Mouse (Mus musculus): ENCODE results near the gene Gm45785. TPM values are rescaled to one million over a fixed set of nuclear protein-coding genes. Genes with fewer than 3 reads are reported as not detected.

Gm45785 gene
- polyA plus RNA-seq, 1 experiment: not detected

DNA sequence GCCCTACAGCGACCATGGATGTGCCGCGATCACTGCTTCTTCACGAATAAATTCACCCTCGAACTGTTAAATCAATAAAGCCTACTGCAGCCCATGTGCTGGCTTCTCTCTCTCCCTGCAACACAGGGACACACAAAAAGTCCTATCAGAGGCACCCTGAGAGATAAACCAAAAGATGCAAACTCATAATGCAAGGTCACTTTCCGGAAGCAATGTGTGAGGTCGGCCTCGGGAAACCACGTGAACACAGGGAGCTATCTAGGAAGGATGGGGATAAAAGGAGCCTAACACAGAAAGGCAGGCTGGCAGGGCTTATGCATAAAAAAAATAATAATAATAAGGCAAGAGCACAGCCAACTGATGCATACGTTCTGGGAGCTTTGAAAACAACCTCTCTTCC, 9.5 kb downstream of the Gm45785 start:
- Histone ChIP-seq H3K4me3 (replicated peaks) (peak overlapping the region; percentile 83), H3K27me3 (replicated peaks) (peaks cover 30% of the 10 kb centered on the region), H3K4me1 (peaks cover 59% of the 10 kb centered on the region), H3K9me3 (no peaks in the 10 kb centered on the region), H3K36me3 (replicated peaks; ENCODE audit: low read length) (peaks cover 15% of the 10 kb centered on the region)
- TF ChIP-seq FLI1 (IDR thresholded peaks at IDR 0.05; ENCODE audit: low read length): no peak
- TF ChIP-seq GATA1 (IDR thresholded peaks at IDR 0.05; ENCODE audit: borderline replicate concordance, low read length): no peak

DNA sequence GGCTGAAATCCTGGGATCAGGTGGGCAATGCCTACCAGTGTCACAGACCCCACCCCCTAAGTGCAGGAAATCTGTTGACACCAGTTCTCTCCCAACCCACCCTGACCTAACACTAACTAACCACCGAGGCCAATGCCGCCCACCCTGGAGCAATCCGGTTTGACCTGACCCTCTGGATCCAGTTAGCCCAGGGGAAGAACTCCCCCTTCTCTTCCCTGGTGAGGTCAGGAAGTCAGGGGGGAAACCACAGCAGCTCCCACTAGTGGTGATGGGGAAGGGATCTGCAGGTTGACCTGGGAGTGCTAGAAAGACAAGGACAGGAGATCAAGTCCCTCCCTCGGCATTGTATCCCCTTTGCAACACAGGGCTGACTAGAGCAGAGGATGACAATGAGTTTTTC, 10.4 kb downstream of the Gm45785 start:
- Histone ChIP-seq H3K27me3 (replicated peaks) (peaks cover 40% of the 10 kb centered on the region), H3K9me3 (no peaks in the 10 kb centered on the region), H3K4me3 (replicated peaks) (peak overlapping the region; percentile 15), H3K4me1 (peaks cover 57% of the 10 kb centered on the region), H3K36me3 (replicated peaks; ENCODE audit: low read length) (peaks cover 7% of the 10 kb centered on the region)
- TF ChIP-seq FLI1 (IDR thresholded peaks at IDR 0.05; ENCODE audit: low read length): no peak
- TF ChIP-seq GATA1 (IDR thresholded peaks at IDR 0.05; ENCODE audit: borderline replicate concordance, low read length): no peak

DNA sequence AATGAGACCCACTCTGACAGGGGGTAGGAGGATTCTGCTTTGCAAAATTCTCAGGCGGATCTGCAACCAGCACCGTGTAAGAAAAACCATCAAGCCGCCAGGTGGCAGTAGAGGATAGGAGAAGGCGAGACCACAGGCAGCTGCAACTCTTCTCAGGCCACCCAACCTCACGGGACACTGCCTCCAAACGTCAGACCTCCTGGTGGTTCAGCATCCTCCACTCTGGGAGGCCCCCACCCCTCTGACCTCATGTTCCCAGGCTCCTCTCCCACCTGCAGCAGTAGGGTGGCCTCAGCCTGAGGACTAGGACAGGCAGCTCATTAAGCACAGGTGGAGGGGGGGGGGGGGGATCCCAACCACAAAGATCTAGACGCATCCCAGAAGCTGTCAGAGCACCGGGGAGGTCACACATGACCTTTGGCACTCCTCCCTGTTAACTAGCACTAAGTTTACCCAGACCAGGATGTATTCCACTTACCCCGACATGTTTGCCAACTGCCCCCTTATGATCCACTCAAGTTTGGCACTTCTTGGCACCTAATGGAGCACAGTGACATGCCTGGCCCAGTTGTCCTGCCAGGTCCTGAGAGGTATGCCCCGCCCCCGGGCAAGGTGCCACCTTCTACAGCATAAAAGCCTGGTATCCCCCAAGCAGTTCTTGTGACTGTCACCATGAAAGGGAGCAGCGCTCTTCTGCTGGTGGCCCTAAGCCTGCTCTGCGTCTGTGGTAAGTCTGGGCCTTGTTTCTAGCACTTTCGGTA, 11.0 kb downstream of the Gm45785 start, which contains the start of gene Scgb1c1:
Scgb1c1 (plus strand) TSS at position 643 of the 761 bp plus-strand sequence.
- H3K27me3 ChIP-seq (replicated peaks): peaks cover 46% of the 10 kb centered on the region
- H3K4me1 ChIP-seq: peaks cover 51% of the 10 kb centered on the region
- peak within 1 kb of the TSS; percentile 83 for H3K4me3 ChIP-seq (replicated peaks)
- no peaks in the 10 kb centered on the region for H3K9me3 ChIP-seq
- no peak for TF ChIP-seq GATA1 (IDR thresholded peaks at IDR 0.05; ENCODE audit: borderline replicate concordance, low read length)
- TF ChIP-seq FLI1 (IDR thresholded peaks at IDR 0.05; ENCODE audit: low read length): no peak
- peaks cover 1% of the 10 kb centered on the region for H3K36me3 ChIP-seq (replicated peaks; ENCODE audit: low read length)

DNA sequence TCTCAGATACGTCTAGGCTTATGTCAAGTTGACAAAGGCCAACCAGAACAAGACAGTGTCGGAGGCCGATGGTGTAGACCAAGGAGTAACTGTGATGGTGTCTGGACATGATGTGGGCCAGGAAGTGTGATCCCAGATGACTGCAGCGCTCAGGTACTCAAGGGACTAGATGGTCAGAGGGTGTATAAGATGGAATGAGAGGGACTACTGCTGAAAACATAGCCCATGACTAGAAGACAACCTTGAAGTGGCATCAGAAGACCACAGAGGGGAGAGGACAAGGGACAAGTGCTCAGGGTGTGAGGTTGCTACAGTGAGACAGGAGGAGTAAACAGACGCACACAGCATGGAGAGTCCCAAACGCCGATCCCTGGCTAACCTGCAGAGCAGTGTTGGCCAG, 12.3 kb downstream of the Gm45785 start:
- H3K27me3 ChIP-seq (replicated peaks): peaks cover 57% of the 10 kb centered on the region
- H3K36me3 ChIP-seq (replicated peaks; ENCODE audit: low read length): no peaks in the 10 kb centered on the region
- no peak for TF ChIP-seq GATA1 (IDR thresholded peaks at IDR 0.05; ENCODE audit: borderline replicate concordance, low read length)
- no peak for TF ChIP-seq FLI1 (IDR thresholded peaks at IDR 0.05; ENCODE audit: low read length)

DNA sequence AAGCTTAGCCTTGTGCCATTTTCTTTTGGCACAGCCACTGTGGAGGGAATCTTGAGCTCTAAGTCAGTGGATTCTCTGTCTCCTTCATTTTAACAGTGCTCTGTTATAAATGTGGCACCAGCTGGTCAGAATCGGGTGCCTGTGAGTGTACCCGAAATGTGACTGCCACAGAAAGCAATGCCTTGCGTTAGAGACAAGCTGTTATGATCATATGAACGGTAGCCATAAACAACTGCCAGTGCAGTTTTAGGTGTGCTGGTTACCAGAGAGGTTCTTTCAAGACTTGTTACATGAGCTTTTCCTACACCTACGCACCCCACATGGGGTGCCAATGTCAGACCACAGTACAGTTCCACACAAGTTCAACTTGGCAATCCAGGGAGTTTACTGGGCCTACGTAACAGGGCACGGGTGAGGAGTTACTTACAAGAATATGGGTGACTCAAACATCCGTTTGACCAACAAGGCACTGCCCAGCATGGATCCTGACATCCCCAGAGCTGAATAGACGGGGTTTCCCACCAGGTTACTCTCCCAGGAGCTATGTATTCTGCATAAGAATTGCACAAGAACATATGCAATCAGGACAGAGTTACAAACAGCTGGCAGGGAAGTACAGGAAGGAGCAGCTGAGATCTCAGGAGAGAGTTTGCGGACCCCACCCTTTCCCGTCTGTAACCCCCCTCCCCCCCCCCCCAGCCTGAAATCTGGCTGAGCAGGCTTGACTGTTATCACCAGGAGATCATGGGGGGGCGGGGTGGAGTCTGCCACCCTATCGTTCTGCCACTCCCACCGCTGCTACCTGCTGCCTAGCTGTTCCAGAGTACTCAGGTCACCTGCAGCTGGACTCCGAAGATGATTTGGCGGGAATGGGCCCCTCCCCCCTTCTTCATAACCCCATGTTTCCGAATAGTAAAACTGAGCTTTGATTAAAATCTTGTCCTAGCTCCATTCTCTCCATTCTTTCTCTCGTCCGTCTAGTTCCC, 15.1 kb downstream of the Gm45785 start:
- Histone ChIP-seq H3K36me3 (replicated peaks; ENCODE audit: low read length) (no peaks in the 10 kb centered on the region), H3K27me3 (replicated peaks) (peaks cover 76% of the 10 kb centered on the region), H3K4me3 (replicated peaks) (no peak overlapping the region), H3K9me3 (no peaks in the 10 kb centered on the region), H3K4me1 (peaks cover 34% of the 10 kb centered on the region)
- TF ChIP-seq FLI1 (IDR thresholded peaks at IDR 0.05; ENCODE audit: low read length) (no peak), GATA1 (IDR thresholded peaks at IDR 0.05; ENCODE audit: borderline replicate concordance, low read length) (no peak)

More for the DNA sequence above, 12.3 kb downstream of the Gm45785 start:
- Histone ChIP-seq H3K9me3 (no peaks in the 10 kb centered on the region), H3K4me1 (peaks cover 47% of the 10 kb centered on the region), H3K4me3 (replicated peaks) (no peak overlapping the region)

DNA sequence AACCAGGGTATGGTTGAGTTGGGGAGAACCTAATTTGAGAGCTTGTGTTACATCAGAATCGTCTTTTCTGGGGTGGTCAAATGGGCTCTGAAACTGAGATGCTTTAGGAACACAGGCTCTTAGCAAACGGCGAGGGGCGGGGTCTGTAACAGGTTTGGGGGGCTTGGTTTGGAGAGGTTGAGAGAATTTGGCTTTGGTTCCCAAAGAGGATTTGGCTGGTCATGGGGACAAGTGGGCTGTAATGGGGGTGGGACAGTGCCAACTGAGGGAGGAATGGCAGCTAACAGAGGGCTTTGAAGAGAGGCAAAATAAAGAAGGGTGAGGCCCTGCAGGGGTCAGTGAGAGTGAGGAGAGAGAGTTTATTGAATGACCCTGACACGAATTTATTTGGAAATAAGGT, 16.6 kb downstream of the Gm45785 start:
- TF ChIP-seq FLI1 (IDR thresholded peaks at IDR 0.05; ENCODE audit: low read length) (no peak), GATA1 (IDR thresholded peaks at IDR 0.05; ENCODE audit: borderline replicate concordance, low read length) (no peak)
- H3K36me3 ChIP-seq (replicated peaks; ENCODE audit: low read length): no peaks in the 10 kb centered on the region
- peaks cover 88% of the 10 kb centered on the region for H3K27me3 ChIP-seq (replicated peaks)
- H3K9me3 ChIP-seq: no peaks in the 10 kb centered on the region
- H3K4me1 ChIP-seq: peaks cover 24% of the 10 kb centered on the region
- no peak overlapping the region for H3K4me3 ChIP-seq (replicated peaks)

DNA sequence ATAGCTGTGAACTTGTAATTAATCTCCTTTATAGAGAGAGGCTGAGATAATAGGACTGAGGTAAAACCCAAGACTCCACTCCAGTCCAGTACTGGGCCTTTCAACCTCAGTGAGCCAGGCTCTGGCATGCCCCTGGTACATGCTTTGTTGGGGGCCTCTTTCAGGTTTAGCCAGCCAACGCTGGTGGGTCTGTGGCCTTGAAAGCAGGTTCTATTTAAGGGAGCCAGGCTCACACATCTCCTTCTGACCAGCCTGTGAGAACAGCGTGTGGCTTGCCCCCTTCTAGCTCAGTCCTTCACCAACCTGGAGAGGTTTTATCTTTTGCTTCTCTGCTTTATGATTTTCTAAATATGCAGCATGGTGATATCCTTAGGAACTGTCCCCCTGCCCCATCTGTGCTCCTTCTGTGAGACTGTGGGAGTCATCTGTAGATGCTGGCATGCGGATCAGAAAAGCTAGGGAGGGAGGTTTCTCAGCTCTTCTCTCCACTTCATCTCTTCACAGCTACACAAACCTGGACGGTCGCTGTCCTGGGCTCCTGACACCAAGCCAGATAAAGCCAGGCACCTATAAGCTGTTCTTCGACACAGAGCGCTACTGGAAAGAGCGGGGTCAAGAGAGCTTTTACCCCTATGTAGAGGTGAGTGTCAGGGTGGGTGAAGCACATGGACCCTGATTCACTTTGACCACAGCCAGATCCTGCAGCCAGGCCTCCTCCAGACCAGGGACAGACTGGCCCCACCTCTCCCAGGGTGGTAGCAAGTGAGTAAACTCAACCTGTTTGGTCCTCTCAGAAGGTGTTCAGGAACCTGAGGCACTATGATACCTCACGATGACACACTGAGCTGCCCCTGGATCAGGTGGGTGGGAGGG, 19.7 kb downstream of the Gm45785 start:
- peaks cover 20% of the 10 kb centered on the region for H3K4me1 ChIP-seq
- no peak for TF ChIP-seq GATA1 (IDR thresholded peaks at IDR 0.05; ENCODE audit: borderline replicate concordance, low read length)
- TF ChIP-seq FLI1 (IDR thresholded peaks at IDR 0.05; ENCODE audit: low read length): no peak
- H3K36me3 ChIP-seq (replicated peaks; ENCODE audit: low read length): no peaks in the 10 kb centered on the region
- no peaks in the 10 kb centered on the region for H3K9me3 ChIP-seq
- H3K4me3 ChIP-seq (replicated peaks): no peak overlapping the region
- peaks cover 82% of the 10 kb centered on the region for H3K27me3 ChIP-seq (replicated peaks)

DNA sequence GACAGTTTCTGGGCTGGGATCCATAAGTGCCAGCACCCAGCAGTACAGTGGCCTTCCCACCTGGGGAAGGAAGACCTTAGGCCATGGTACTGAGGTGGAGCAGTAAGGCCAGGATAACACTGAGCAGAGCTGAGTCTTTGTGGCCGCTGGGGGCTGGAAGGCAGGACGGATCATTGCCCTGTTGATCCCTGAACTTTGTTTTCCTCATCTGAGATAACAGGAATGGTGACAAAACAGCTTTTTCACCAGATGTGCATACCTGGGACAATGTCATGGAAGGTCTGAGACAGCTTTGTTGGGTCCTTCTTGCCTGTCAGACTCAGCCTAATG, 20.4 kb downstream of the Gm45785 start:
- Histone ChIP-seq H3K4me1 (peaks cover 19% of the 10 kb centered on the region), H3K4me3 (replicated peaks) (no peak overlapping the region), H3K27me3 (replicated peaks) (peaks cover 77% of the 10 kb centered on the region), H3K36me3 (replicated peaks; ENCODE audit: low read length) (no peaks in the 10 kb centered on the region), H3K9me3 (no peaks in the 10 kb centered on the region)
- TF ChIP-seq GATA1 (IDR thresholded peaks at IDR 0.05; ENCODE audit: borderline replicate concordance, low read length) (no peak), FLI1 (IDR thresholded peaks at IDR 0.05; ENCODE audit: low read length) (no peak)
